Mouse (Mus musculus): Measurements from ENCODE around the gene Tfec.

Tfec gene

DNA sequence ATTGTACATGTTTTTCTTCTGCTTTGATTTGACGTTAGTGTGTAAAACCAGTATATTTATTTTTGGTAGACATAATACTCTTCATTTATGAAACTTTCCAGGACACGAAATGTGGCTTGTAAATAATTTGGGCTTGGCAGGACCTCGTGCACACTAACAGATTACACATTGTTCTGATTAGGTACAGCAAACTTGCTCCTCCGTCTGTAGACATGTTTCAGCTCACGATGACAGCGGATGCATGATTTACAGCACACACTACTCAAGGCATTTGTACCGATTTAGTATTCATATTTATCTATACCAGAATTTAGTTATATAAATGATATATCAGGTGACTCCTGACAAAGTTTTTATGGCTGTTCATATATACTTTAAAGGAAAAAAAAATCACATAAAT lies 104.2 kb downstream of the Tfec start:
- DNase-seq (ENCODE audit: low spot score in 2 of 2) = no peak

DNA sequence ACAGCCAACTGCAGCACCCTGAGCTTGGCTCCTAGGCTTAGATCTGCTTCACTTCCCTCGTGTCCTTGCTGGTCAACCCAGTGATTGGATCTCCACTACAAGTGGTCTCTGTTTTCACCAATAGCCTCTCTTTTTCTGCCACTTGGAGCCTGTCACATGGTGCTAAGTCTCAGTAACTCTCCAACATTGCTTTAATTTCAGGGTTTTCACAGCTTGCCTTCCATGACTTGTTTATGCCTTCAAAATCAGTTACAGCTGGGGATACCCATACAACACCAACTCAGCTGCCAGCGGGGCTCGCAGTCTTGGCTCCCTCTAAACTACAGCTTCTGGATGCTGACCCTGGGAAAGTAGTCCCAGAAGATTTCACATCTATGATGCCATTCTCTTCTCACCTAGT lies 113.1 kb downstream of the Tfec start:
- DNase-seq (ENCODE audit: low spot score in 2 of 2) = no peak
